Mouse (Mus musculus): ENCODE measurements around the gene Aph1c. TPM values are rescaled to one million over a fixed set of nuclear protein-coding genes. Genes with fewer than 3 reads are reported as not detected.

Aph1c gene
- total RNA-seq, 2 experiments from 2014 or later, result 1.9 to 3.8 TPM

Other genes with a start within 250 kb of the Aph1c start
- 37.4 and 72.1 TPM in 2 replicates for gene Usp3, start 241.6 kb downstream of the Aph1c start, total RNA-seq (2014; fragmentation: Nextera tagmentation)
- 50.4 and 55.5 TPM in 2 replicates for gene Usp3, start 241.6 kb downstream of the Aph1c start, total RNA-seq (2017)
- gene Car12, start 121.0 kb downstream of the Aph1c start, total RNA-seq (2014; fragmentation: Nextera tagmentation), result 2.6 and 4.3 TPM in 2 replicates
- gene Car12, start 121.0 kb downstream of the Aph1c start, total RNA-seq (2017), result 1.4 and 3.2 TPM in 2 replicates
- 0.98 and 1.2 TPM in 2 replicates for gene Aph1b, start 39.2 kb downstream of the Aph1c start, total RNA-seq (2014; fragmentation: Nextera tagmentation)
- gene Aph1b, start 39.2 kb downstream of the Aph1c start, total RNA-seq (2017), result 1.6 and 1.9 TPM in 2 replicates
- not detected in 2 replicates for gene Gm10647, start 37.7 kb downstream of the Aph1c start, total RNA-seq (2014; fragmentation: Nextera tagmentation)
- gene Gm10647, start 37.7 kb downstream of the Aph1c start, total RNA-seq (2017), result not detected in 2 replicates
- gene Rab8b, start 85.0 kb upstream of the Aph1c start, total RNA-seq (2014; fragmentation: Nextera tagmentation), result 37.5 and 39.6 TPM in 2 replicates
- gene Rab8b, start 85.0 kb upstream of the Aph1c start, total RNA-seq (2017), result 75.2 and 76.0 TPM in 2 replicates
- gene Rps27l, start 111.4 kb upstream of the Aph1c start, total RNA-seq (2014; fragmentation: Nextera tagmentation), result 960 and 1,103 TPM in 2 replicates
- gene Rps27l, start 111.4 kb upstream of the Aph1c start, total RNA-seq (2017), result 140 and 187 TPM in 2 replicates
- 22.4 and 29.4 TPM in 2 replicates for gene Lactb, start 140.8 kb upstream of the Aph1c start, total RNA-seq (2014; fragmentation: Nextera tagmentation)
- 31.9 and 38.7 TPM in 2 replicates for gene Lactb, start 140.8 kb upstream of the Aph1c start, total RNA-seq (2017)
- gene Tpm1, start 214.7 kb upstream of the Aph1c start, total RNA-seq (2014; fragmentation: Nextera tagmentation), result 25.8 and 42.1 TPM in 2 replicates
- gene Tpm1, start 214.7 kb upstream of the Aph1c start, total RNA-seq (2017), result 54.2 and 57.0 TPM in 2 replicates

Data from granulocyte monocyte progenitor cell, adult 5-6 weeks (primary cell).